Mouse (Mus musculus) ES-Bruce4 (cell line): ENCODE data around the gene Myof.

ENCODE experiments used
- CTCF ChIP-seq: IDR thresholded peaks from one replicate; pipeline ENCODE4 v1.8.1; 2011; ENCODE audit warnings: low read depth, low read length
- EP300 ChIP-seq: IDR thresholded peaks from 2 replicates; pipeline ENCODE4 v1.6.1; 2011; ENCODE audit warnings: low read depth, low read length; ENCODE audit not compliant: insufficient read depth
- POLR2A ChIP-seq: IDR thresholded peaks from one replicate; pipeline ENCODE4 v1.8.1; 2011; ENCODE audit warnings: low read length; ENCODE audit not compliant: insufficient read depth

GRCm38 (mm10) chr19:38056276-38056675, 12.9 kb upstream of the Myof start:
- TF ChIP-seq CTCF (no peak), EP300 (no peak), POLR2A (no peak)
